Comparison of ENCODE assay signal across 17 mouse cellular contexts in genomic region chr9:14894628-14895027, GRCm38 (mm10). TPM values are rescaled to one million over a fixed set of nuclear protein-coding genes. Genes with fewer than 3 reads are reported as not detected.
A peak's percentile ranks its signal among the peaks of the same experiment; 100 is the strongest.
DNase-seq lines count a peak whose midpoint lies in the region; ATAC-seq and TF ChIP-seq lines count a peak whose summit lies in the region.
"Had no signal": no experiment of that assay in that cellular context is flagged by ENCODE, and none has a peak within 500 bp of the region (broad histone marks: within the 10 kb centered on the region; RNA-seq: fewer than 3 reads in every experiment).

No protein-coding gene starts in this region.

- H3K9ac ChIP-seq in intestine, postnatal 0 days (ENCODE audit: low read depth, low read length) = no peak overlapping the region
- H3K9ac ChIP-seq in intestine, embryonic 15.5 days = no peak overlapping the region
- no peak overlapping the region for H3K9ac ChIP-seq in midbrain, embryonic 13.5 days (replicated peaks)
- H3K9ac ChIP-seq: hindbrain, embryonic 15.5 days had no signal

- peak; percentile 36 for TF ChIP-seq CTCF in intestine, postnatal 0 days (IDR thresholded peaks at IDR 0.05; ENCODE audit: low read depth)

- H3K27ac ChIP-seq in intestine, postnatal 0 days (ENCODE audit: low read depth, low read length) = no peak overlapping the region
- no peak overlapping the region for H3K27ac ChIP-seq in intestine, embryonic 15.5 days
- no peak overlapping the region for H3K27ac ChIP-seq in midbrain, embryonic 13.5 days
- H3K27ac ChIP-seq: macrophage had no signal

- no peaks in the 10 kb centered on the region for H3K9me3 ChIP-seq in intestine, postnatal 0 days (ENCODE audit: control insufficient read depth)
- no peaks in the 10 kb centered on the region for H3K9me3 ChIP-seq in intestine, embryonic 15.5 days
- no peaks in the 10 kb centered on the region for H3K9me3 ChIP-seq in midbrain, embryonic 13.5 days
- H3K9me3 ChIP-seq: G1E; hindbrain, embryonic 15.5 days had no signal

- peak; percentile 35 for DNase-seq in thymus, postnatal 14 days
- no peak for DNase-seq in thymus, postnatal 25 days
- DNase-seq in T-cell, adult 2 months (ENCODE audit: low spot score) = peak; percentile 23
- peak; percentile 36 for DNase-seq in splenic B cell, adult 2 months (ENCODE audit: low read depth, low spot score)
- DNase-seq in spleen, postnatal 14 days (ENCODE audit: low spot score in 2 of 2) = no peak
- DNase-seq: cerebellum, adult 8-10 months; kidney, adult 9 months; thymus, adult 2 months had no signal

- no peaks in the 10 kb centered on the region for H3K36me3 ChIP-seq in intestine, postnatal 0 days (ENCODE audit: control insufficient read depth, insufficient read depth)
- no peaks in the 10 kb centered on the region for H3K36me3 ChIP-seq in intestine, embryonic 15.5 days
- H3K36me3 ChIP-seq in splenic B cell, adult 2 months (ENCODE audit: control insufficient read depth, insufficient read depth, low read length, poor library complexity, severe bottlenecking) = no peaks in the 10 kb centered on the region
- no peaks in the 10 kb centered on the region for H3K36me3 ChIP-seq in midbrain, embryonic 13.5 days
- H3K36me3 ChIP-seq: G1E; hindbrain, embryonic 15.5 days had no signal

- ATAC-seq in intestine, postnatal 0 days = no peak
- ATAC-seq in intestine, embryonic 15.5 days = no peak
- no peak for ATAC-seq in midbrain, embryonic 13.5 days

- no peaks in the 10 kb centered on the region for H3K4me1 ChIP-seq in intestine, postnatal 0 days (replicated peaks; ENCODE audit: control insufficient read depth, insufficient read depth, low read length)
- H3K4me1 ChIP-seq in intestine, embryonic 15.5 days (replicated peaks) = no peaks in the 10 kb centered on the region
- H3K4me1 ChIP-seq in midbrain, embryonic 13.5 days (replicated peaks) = peaks cover 14% of the 10 kb centered on the region

- H3K4me3 ChIP-seq in intestine, postnatal 0 days (ENCODE audit: low read depth, low read length) = no peak overlapping the region
- H3K4me3 ChIP-seq in intestine, embryonic 15.5 days (replicated peaks) = no peak overlapping the region
- H3K4me3 ChIP-seq in midbrain, embryonic 13.5 days (replicated peaks) = no peak overlapping the region
- H3K4me3 ChIP-seq: erythroblast, embryonic 14.5 days; hindbrain, embryonic 15.5 days had no signal

- WGBS in intestine, postnatal 0 days = 82% methylated on average over 3 of the region's 3 CpGs
- WGBS in intestine, embryonic 15.5 days = 84% methylated on average over 3 of the region's 3 CpGs
- 85% methylated on average over 3 of the region's 3 CpGs for WGBS in midbrain, embryonic 13.5 days

- no peaks in the 10 kb centered on the region for H3K27me3 ChIP-seq in intestine, postnatal 0 days (replicated peaks; ENCODE audit: control insufficient read depth, insufficient read depth, low read length)
- H3K27me3 ChIP-seq in intestine, embryonic 15.5 days (replicated peaks) = no peaks in the 10 kb centered on the region
- H3K27me3 ChIP-seq in splenic B cell, adult 2 months (ENCODE audit: control insufficient read depth, insufficient read depth, low read length, poor library complexity, severe bottlenecking) = no peaks in the 10 kb centered on the region
- no peaks in the 10 kb centered on the region for H3K27me3 ChIP-seq in midbrain, embryonic 13.5 days
- H3K27me3 ChIP-seq: hindbrain, embryonic 15.5 days had no signal

- H3K4me2 ChIP-seq in intestine, postnatal 0 days (replicated peaks; ENCODE audit: low read depth) = no peak overlapping the region
- no peak overlapping the region for H3K4me2 ChIP-seq in intestine, embryonic 15.5 days (replicated peaks)
- H3K4me2 ChIP-seq in midbrain, embryonic 13.5 days (replicated peaks) = no peak overlapping the region
- H3K4me2 ChIP-seq: hindbrain, embryonic 15.5 days had no signal

RNA-seq across cellular contexts. Expression of gene Izumo1r, which starts 9.1 kb away (rescaled TPM):
- polyA plus RNA-seq in intestine, postnatal 0 days (2015; fragmentation: Nextera tagmentation; extraction: Ambion mirVana) = not detected in 2 replicates
- polyA plus RNA-seq in intestine, embryonic 15.5 days (2015; fragmentation: Nextera tagmentation; extraction: Ambion mirVana) = not detected in 2 replicates
- polyA plus RNA-seq in midbrain, embryonic 13.5 days (2015; fragmentation: Nextera tagmentation; extraction: Ambion mirVana) = not detected in 2 replicates
- polyA plus RNA-seq: erythroblast, embryonic 14.5 days; frontal cortex, adult 2 months; G1E; hindbrain, embryonic 15.5 days; macrophage had no signal

RNA-seq across cellular contexts. Expression of gene Gpr83, which starts 34.6 kb away (rescaled TPM):
- 0.22 and 0.35 TPM in 2 replicates for polyA plus RNA-seq in intestine, postnatal 0 days (2015; fragmentation: Nextera tagmentation; extraction: Ambion mirVana)
- polyA plus RNA-seq in intestine, embryonic 15.5 days (2015; fragmentation: Nextera tagmentation; extraction: Ambion mirVana) = 0.25 and 0.40 TPM in 2 replicates
- polyA plus RNA-seq in midbrain, embryonic 13.5 days (2015; fragmentation: Nextera tagmentation; extraction: Ambion mirVana) = 2.6 and 2.8 TPM in 2 replicates
- polyA plus RNA-seq: erythroblast, embryonic 14.5 days; G1E; liver, adult 2 months had no signal

Comparison
In these comparisons a context has a peak if more than half of its experiments do, and no peak if none do; other contexts are left out.
1. DNase-seq: peak in thymus, postnatal 14 days (single experiment), T-cell, adult 2 months (single experiment) and splenic B cell, adult 2 months (single experiment); none in thymus, postnatal 25 days (single experiment) and spleen, postnatal 14 days (0 of 2).